Mouse (Mus musculus): Measurements from ENCODE around the gene Ggcx.
"Not testable (repeated sequence)": the region's sequence is repeated elsewhere in the genome, so short reads cannot be mapped to it uniquely, and the experiment has no call there.

The Ggcx gene

DNA sequence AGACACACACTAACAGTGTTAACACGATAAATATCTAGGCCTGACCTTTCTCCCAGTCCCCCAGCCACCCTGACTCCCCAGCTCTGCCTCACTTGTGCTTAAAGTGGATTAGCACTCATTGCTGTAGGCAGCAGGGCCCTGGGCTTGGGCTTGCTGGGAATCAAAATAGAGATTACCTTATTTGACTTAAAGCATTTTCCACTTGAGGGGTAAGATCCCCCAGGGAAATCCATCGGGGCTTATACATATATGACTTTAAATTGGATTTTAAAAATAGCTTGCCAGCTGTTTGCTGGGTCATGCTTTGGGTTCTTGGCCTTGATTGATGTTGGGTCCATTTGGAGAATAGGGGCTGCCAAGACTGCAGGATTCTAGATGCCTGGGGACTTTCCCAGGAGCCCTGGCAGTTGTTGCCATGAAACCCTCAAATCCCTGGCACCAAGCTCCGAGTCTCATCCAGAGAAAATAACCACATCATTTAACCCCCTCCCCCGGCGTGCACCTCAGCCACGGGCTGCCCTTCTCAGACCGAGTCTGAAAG lies 40.8 kb downstream of the Ggcx start:
- Histone ChIP-seq H3K36me3 (ENCODE audit: control insufficient read depth, insufficient read depth, low read length, poor library complexity, severe bottlenecking) (no peaks in the 10 kb centered on the region), H3K27me3 (ENCODE audit: control insufficient read depth, insufficient read depth, low read length, poor library complexity, severe bottlenecking) (no peaks in the 10 kb centered on the region)
- DNase-seq (ENCODE audit: low read depth, low spot score), result no peak

DNA sequence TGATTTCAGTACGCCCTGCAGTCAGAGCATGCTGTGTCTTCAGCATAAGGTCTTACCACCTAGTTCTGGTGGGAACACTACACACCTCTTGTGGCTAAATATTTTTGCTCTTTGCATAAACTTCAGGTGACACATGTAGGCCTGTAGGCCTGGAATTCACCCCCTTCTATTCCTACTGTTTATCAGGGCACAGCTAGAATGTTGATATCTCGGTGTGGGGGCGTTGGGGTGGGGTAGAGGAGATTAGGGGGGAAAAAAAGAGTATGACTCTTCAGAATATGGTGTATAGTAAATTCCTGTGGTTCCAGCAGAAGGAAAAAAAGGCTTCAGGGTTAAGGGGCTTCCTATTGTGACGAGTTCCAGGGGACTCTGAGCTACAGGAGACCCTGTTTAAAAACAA lies 42.5 kb downstream of the Ggcx start:
- H3K27me3 ChIP-seq (ENCODE audit: control insufficient read depth, insufficient read depth, low read length, poor library complexity, severe bottlenecking), result no peaks in the 10 kb centered on the region
- no peak for DNase-seq (ENCODE audit: low read depth, low spot score)
- H3K36me3 ChIP-seq (ENCODE audit: control insufficient read depth, insufficient read depth, low read length, poor library complexity, severe bottlenecking), result no peaks in the 10 kb centered on the region

DNA sequence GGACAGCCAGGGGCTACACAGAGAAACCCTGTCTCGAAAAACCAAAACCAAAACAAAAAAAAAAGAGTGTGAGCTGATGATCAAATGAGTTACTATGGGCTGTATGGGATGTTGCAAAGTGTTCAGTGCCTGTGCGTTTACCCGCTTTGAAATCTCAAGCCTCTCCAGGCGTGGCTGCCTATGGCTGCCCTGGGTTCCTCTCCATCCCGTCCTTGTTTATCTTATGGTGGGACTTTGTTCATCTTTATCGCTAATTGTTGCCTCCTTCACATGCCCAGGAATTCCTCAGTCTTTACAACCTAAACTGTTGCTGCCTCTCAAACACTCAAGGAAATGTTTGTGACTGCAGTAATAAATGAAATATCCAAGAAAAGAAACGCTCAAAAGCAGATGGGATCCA lies 44.3 kb downstream of the Ggcx start:
- no peaks in the 10 kb centered on the region for H3K36me3 ChIP-seq (ENCODE audit: control insufficient read depth, insufficient read depth, low read length, poor library complexity, severe bottlenecking)
- no peak for DNase-seq (ENCODE audit: low read depth, low spot score)

DNA sequence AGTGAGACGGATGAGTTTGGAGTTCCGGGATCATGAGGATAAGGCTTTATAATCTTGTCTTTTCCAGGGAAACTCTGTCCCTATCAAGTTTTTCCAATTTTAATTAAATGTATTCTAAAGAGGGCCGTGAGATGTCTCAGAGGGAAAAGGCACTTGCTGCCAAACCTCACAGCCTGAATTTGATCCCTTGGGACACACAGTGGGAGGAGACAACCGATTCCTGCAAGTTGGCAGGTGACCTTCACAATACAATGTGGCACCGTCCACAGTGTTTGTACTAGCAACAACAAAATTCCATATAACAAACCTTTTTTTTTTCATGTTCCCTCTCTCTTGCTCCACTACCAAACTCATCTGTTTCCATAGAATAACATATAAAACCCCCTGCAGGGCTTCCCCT lies 44.8 kb downstream of the Ggcx start:
- DNase-seq (ENCODE audit: low read depth, low spot score), result no peak
- H3K27me3 ChIP-seq (ENCODE audit: control insufficient read depth, insufficient read depth, low read length, poor library complexity, severe bottlenecking), result no peaks in the 10 kb centered on the region
- no peaks in the 10 kb centered on the region for H3K36me3 ChIP-seq (ENCODE audit: control insufficient read depth, insufficient read depth, low read length, poor library complexity, severe bottlenecking)

More for the DNA sequence above, 44.3 kb downstream of the Ggcx start:
- no peaks in the 10 kb centered on the region for H3K27me3 ChIP-seq (ENCODE audit: control insufficient read depth, insufficient read depth, low read length, poor library complexity, severe bottlenecking)

DNA sequence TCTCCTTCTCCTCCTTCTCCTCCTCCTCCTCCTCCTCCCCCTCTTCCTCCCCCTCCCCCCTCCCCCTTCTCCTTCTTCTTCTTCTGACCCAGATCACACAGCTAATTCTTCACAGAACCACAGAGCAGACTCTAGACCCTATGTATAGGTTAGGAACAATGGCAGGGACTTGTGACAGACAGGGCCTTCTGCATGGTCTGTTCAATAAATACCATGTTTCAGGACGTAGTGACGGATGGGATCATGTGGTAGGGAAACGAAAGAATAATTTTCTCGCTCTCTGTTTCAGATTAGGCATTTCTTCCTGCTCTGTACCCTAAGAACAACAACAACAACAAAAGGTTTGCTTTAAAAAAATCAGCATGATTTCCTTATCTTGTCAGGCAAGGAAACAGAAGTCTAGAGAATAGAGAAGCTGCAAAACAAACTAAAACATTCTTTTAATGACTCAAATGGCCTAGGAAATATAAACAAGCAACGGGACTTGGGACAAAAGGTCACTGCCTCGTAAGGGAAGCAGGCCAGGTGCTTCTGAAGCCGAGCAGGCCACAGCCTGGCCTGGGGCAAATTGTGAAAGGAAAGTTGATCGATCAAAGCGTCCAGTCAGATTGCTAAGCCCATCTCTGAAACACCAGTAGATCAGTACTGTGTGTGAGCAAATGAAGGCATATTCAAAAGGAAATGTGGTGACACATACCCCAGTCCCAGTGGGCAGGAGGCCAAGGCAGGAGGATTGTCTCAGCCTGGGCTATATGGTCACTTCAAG lies 46.1 kb downstream of the Ggcx start:
- DNase-seq (ENCODE audit: low read depth, low spot score), result no peak
- Histone ChIP-seq H3K36me3 (ENCODE audit: control insufficient read depth, insufficient read depth, low read length, poor library complexity, severe bottlenecking) (no peaks in the 10 kb centered on the region), H3K27me3 (ENCODE audit: control insufficient read depth, insufficient read depth, low read length, poor library complexity, severe bottlenecking) (no peaks in the 10 kb centered on the region)

DNA sequence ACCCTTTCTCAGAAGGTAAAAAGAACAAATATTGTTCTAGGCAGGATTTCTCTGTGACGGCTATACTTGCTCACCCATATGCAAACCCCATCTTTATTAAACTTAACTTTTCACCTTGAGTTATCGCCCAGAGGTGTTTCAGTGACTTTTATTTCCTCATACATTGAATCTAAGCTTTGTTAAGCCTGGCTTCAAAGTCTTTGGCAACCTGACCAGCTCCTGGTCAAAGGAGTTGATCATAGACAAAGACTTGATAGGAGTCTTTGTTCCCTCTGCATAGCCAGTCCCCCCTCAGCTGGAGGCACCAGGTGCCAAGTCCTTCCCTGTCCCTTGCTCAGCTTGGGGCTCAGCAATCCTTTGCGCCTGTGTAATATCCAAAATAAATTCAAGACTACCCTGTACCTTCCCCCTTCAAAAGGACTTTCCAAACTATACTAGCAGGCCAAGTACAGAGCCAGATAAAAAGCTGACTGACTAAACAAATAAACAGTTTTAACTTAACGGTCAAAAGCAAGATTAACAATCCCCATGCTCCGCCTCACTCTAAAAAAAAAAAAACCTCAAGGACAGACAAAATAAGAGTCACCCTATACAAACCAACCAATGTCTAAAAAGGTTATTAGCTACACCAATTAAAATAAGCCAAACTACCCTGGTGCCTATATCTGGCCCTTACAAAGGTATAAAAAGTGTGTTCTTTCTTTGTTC lies 48.6 kb downstream of the Ggcx start:
- DNase-seq (ENCODE audit: low read depth, low spot score); H3K36me3 ChIP-seq (ENCODE audit: control insufficient read depth, insufficient read depth, low read length, poor library complexity, severe bottlenecking); H3K27me3 ChIP-seq (ENCODE audit: control insufficient read depth, insufficient read depth, low read length, poor library complexity, severe bottlenecking): not testable (repeated sequence)

DNA sequence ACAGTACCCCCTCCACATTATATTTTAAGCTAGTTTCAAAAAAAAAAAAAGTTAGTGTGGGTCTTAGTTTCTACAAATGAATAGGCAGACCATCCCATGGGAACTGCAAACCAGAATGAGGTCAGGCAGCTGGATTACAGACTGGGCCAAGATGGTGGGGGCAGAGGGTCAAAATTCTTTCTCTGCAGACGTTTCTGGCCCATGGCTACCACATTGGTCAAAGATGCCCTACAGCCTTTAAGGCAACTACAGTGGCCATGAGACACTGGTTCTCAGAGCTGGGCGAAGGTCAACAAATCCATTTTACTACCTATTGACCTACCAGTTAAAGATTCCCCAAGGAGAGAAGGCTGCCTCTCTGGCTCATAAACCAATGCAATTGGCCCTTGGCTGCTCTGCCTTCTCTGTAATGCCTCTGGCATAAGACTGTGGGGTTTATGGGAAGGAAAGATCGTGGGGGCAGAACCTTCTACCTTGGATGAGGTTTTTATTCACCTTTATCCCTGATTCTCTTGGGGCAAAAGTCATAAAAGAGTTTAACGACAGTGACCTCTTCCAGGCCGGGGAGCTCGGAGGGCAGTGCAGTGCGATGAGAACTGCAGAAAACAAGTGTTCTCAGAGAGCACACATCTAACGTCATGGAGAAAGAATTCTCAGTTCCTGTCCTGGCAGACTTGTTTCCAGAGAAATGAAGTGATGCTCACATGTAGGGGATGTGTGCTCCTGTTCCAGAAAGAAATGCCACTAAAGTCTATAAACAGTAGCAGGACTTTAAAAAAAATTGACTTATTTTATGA lies 51.5 kb downstream of the Ggcx start:
- no peak for DNase-seq (ENCODE audit: low read depth, low spot score)
- Histone ChIP-seq H3K27me3 (ENCODE audit: control insufficient read depth, insufficient read depth, low read length, poor library complexity, severe bottlenecking) (no peaks in the 10 kb centered on the region), H3K36me3 (ENCODE audit: control insufficient read depth, insufficient read depth, low read length, poor library complexity, severe bottlenecking) (no peaks in the 10 kb centered on the region)

DNA sequence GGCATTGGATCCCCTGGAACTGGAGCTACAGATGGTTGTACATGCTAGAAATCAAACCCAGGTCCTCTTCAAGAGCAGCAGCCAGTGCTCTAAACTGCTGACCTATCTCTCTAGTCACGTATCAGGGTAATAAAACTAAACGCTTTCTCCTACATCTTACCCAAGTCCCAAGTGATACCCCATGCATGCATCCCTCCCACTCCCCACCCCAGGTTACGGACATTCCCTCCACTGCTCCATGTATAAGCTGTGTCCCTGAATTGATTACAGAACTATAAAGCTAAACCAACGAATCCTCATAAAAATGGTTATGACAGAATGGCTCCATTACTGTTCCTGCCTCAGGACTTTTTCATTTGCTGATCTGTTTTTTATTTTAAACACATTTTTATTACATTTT lies 52.1 kb downstream of the Ggcx start:
- Histone ChIP-seq H3K27me3 (ENCODE audit: control insufficient read depth, insufficient read depth, low read length, poor library complexity, severe bottlenecking) (no peaks in the 10 kb centered on the region), H3K36me3 (ENCODE audit: control insufficient read depth, insufficient read depth, low read length, poor library complexity, severe bottlenecking) (no peaks in the 10 kb centered on the region)
- DNase-seq (ENCODE audit: low read depth, low spot score), result no peak

DNA sequence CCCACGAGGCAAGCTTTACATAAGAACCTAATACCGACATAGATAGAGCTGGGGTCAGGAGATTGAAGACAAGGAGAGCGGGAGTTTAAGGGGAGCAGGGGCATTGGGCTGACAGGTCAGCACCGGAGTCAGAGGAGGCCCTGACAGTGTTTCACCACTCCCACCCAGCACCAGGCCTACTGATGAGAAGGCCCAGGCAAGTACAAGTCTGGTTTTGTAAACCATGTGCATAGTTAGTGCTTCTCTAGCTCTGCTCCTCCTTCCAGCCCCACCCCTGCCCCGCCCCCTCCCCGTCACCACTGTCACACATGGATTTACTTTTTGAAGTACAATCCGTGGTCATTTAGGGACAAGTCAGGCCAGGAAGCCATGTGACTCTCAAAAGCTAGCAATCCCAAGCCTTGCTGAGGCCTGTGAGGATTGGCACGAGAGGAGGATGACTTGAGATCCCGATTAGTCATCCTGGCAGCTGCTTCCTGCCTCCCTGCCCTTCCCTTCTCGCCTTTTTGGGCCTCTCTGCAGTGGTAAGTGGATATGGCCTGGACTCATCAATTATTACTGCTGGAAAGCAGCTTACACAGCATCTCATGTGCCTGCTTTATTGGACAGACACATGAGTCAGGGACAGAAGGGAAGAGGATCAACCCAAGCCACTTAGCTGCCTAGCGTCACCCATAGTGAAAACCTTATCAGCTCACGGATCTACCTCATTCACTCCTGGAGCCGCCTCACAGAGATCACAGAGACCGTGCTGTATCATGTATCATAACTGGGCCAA lies 59.3 kb downstream of the Ggcx start:
- DNase-seq (ENCODE audit: low read depth, low spot score), result no peak
- Histone ChIP-seq H3K36me3 (ENCODE audit: control insufficient read depth, insufficient read depth, low read length, poor library complexity, severe bottlenecking) (no peaks in the 10 kb centered on the region), H3K27me3 (ENCODE audit: control insufficient read depth, insufficient read depth, low read length, poor library complexity, severe bottlenecking) (no peaks in the 10 kb centered on the region)

DNA sequence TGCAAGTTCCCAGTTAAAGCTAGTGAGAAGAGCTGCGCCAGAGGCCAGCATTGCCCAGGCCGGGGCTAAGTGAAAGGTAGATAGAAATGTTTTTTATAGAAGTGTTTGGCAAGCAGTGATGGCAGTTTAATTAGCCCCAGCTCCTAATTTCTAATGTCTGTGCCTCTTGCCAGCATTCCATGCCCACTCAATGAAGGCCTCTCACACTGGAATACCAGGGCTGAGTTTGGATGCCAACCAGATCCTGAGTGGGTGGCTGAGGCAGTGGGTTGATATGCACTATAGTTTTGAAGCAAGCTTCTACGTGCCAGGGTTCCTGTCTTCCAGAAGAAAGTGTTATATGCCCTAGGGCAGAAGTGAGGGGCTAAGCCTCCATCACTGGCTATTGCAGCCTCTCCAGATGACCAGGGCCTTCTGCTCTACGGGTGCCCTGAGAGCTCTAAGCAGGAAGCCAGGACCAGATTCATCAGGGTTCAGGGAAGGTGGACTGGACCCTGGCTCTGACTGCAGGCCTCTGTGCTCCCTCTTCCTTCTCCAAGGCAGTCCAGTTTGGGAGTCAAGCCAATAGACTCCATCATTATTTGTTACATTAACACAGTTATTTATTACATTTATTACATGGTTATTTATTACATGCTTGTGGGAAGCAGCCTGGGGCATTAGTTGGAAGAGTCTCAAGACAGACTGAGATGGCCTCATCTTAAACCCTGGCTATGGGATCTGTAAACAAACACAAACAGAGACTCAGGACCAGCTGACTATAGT lies 61.3 kb downstream of the Ggcx start:
- H3K27me3 ChIP-seq (ENCODE audit: control insufficient read depth, insufficient read depth, low read length, poor library complexity, severe bottlenecking), result no peaks in the 10 kb centered on the region
- no peak for DNase-seq (ENCODE audit: low read depth, low spot score)

DNA sequence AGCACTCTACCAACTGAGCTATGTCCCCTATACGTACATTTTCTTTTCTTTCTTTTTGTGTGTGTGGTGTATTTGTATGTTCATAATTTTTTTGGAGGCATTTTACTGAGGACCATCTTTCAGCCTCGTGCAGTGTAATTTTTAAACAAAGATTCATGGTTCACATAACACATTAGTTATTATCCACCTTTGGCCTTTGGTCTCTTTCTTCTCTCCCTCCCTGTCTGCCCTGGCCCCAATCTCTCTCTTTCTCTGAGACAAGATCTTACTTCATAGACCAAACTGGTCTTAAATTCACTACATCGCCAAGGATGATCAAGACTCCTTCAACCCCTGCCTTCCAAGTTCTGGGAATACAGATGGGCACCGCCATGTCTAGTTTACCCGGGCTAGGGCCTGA lies 62.7 kb downstream of the Ggcx start:
- DNase-seq (ENCODE audit: low read depth, low spot score), result no peak
- no peaks in the 10 kb centered on the region for H3K27me3 ChIP-seq (ENCODE audit: control insufficient read depth, insufficient read depth, low read length, poor library complexity, severe bottlenecking)

More for the DNA sequence above, 61.3 kb downstream of the Ggcx start:
- no peaks in the 10 kb centered on the region for H3K36me3 ChIP-seq (ENCODE audit: control insufficient read depth, insufficient read depth, low read length, poor library complexity, severe bottlenecking)

DNA sequence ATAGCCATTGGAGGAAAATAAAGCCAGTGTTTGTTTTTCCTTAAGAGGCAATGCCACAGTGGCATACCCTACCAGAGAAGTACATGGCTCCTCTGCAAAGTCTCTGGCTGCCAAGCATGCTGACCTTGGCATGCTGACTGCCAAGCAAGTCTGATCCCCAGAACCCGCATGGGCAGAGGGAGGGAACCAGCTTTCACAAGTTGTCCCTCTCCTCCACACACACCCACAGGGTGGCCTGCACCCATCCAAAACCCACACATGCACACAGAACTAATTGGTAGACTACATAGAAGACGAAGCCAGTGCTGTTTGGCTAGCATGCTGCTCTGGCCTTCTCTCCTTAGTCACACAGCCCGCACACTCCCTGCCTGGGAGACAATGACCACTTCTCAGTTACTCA lies 63.5 kb downstream of the Ggcx start:
- DNase-seq (ENCODE audit: low read depth, low spot score), result no peak
- no peaks in the 10 kb centered on the region for H3K27me3 ChIP-seq (ENCODE audit: control insufficient read depth, insufficient read depth, low read length, poor library complexity, severe bottlenecking)
- H3K36me3 ChIP-seq (ENCODE audit: control insufficient read depth, insufficient read depth, low read length, poor library complexity, severe bottlenecking), result no peaks in the 10 kb centered on the region

More for the DNA sequence above, 62.7 kb downstream of the Ggcx start:
- no peaks in the 10 kb centered on the region for H3K36me3 ChIP-seq (ENCODE audit: control insufficient read depth, insufficient read depth, low read length, poor library complexity, severe bottlenecking)

DNA sequence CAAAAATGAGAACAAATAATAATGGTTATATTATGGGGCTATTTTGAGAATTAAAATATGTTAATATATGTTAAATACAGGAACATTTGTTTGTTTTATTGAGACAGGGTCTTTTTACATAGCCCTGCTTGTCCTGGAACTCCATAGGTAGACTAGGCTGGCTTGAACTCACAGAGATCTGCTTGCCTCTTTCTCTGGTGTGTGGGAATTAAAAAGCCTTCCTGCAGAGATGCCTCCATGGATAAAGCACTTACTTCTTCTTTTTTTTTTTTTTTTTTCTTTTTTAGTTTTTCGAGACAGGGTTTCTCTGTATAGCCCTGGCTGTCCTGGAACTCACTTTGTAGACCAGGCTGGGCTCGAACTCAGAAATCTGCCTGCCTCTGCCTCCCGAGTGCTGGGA lies 64.6 kb downstream of the Ggcx start:
- H3K36me3 ChIP-seq (ENCODE audit: control insufficient read depth, insufficient read depth, low read length, poor library complexity, severe bottlenecking); H3K27me3 ChIP-seq (ENCODE audit: control insufficient read depth, insufficient read depth, low read length, poor library complexity, severe bottlenecking); DNase-seq (ENCODE audit: low read depth, low spot score): not testable (repeated sequence)

Measured in splenic B cell, adult 2 months (primary cell).